Mouse (Mus musculus): ENCODE data around the gene Dock7.

- TF ChIP-seq POLR2A (IDR thresholded peaks at IDR 0.05; ENCODE audit: low read depth, low read length) (no peak), CTCF (IDR thresholded peaks at IDR 0.05; ENCODE audit: extremely low read depth, insufficient read length, insufficient replicate concordance, low read depth, low read length) (no peak)
Measured at GRCm38 (mm10) chr4:99137986-99138641, 17.4 kb upstream of the Dock7 start.
